Mouse (Mus musculus) heart, embryonic 14.5 days (tissue): ENCODE results near the gene Copz2. TPM values are rescaled to one million over a fixed set of nuclear protein-coding genes. Genes with fewer than 3 reads are reported as not detected.

Experiments used
- ATAC-seq: fragments of 200-750 bp; cut with Nextera tagmentation; 2 replicates; pipeline ENCODE4 v1.8.0; 2017; ENCODE audit warnings: low read depth, moderate TSS enrichment; ENCODE audit not compliant: insufficient number of reproducible peaks, insufficient read depth, low FRiP score
- H3K27ac ChIP-seq, 2 experiments: fragments of 200-500 bp in 1 of 2; fragments of 300-500 bp in 1 of 2; sonication (generic) in 1 of 2; replicated peaks in 1 of 2; 2 replicates each; pipeline ENCODE4 v1.5.1; 2012 to 2014; ENCODE audit warnings: low read depth in 2 of 2, low read length in 2 of 2, control low read depth in 1 of 2, mild to moderate bottlenecking in 1 of 2, mixed read lengths in 1 of 2; ENCODE audit not compliant: control insufficient read depth in 1 of 2, insufficient read depth in 1 of 2
- H3K27me3 ChIP-seq: fragments of 300-500 bp; sonication (generic); 2 replicates; pipeline ENCODE4 v1.6.1; 2014; ENCODE audit warnings: mild to moderate bottlenecking, low read length, control low read depth; ENCODE audit not compliant: control insufficient read depth, insufficient read depth
- H3K36me3 ChIP-seq: fragments of 300-500 bp; sonication (generic); 2 replicates; pipeline ENCODE4 v1.6.1; 2014; ENCODE audit warnings: mild to moderate bottlenecking, control low read depth, low read length, mixed read lengths; ENCODE audit not compliant: control insufficient read depth, insufficient read depth
- H3K4me1 ChIP-seq, 2 experiments: fragments of 200-500 bp in 1 of 2; fragments of 300-500 bp in 1 of 2; sonication (generic) in 1 of 2; 2 replicates each; pipeline ENCODE4 v1.6.1; 2012 to 2014; ENCODE audit warnings: low read length in 2 of 2, control low read depth in 1 of 2, mixed read lengths in 1 of 2; ENCODE audit not compliant: control insufficient read depth in 2 of 2, insufficient read depth in 2 of 2
- H3K4me2 ChIP-seq: fragments of 300-500 bp; sonication (generic); 2 replicates; pipeline ENCODE4 v1.6.1; 2014; ENCODE audit warnings: mild to moderate bottlenecking, low read length
- H3K4me3 ChIP-seq, 2 experiments: fragments of 200-500 bp in 1 of 2; fragments of 300-500 bp in 1 of 2; sonication (generic) in 1 of 2; 2 replicates each; pipeline ENCODE4 v1.5.1; 2012 to 2014; ENCODE audit warnings: low read length in 2 of 2, mild to moderate bottlenecking in 2 of 2, control low read depth in 1 of 2, low read depth in 1 of 2, moderate library complexity in 1 of 2; ENCODE audit not compliant: control insufficient read depth in 1 of 2, insufficient read depth in 1 of 2
- H3K9ac ChIP-seq: fragments of 300-500 bp; sonication (generic); 2 replicates; pipeline ENCODE4 v1.6.1; 2014; ENCODE audit warnings: mild to moderate bottlenecking, low read length
- H3K9me3 ChIP-seq: fragments of 300-500 bp; sonication (generic); 2 replicates; pipeline ENCODE4 v1.6.1; 2016; ENCODE audit warnings: low read length, control low read depth; ENCODE audit not compliant: control insufficient read depth
- WGBS: fragments of 180-500 bp; shearing (Covaris S2); extraction: QIAGEN DNeasy Blood & Tissue Kit; methylation state at CpG from one replicate; pipeline ENCODE4 v1.1.7; 2014; 5-methylcytosine and 5-hydroxymethylcytosine counted together
- polyA plus RNA-seq: library from polyadenylated mRNA; unstranded; fragments of >200 nt; fragmentation: Nextera tagmentation; extraction: Ambion mirVana; gene quantifications from 2 replicates; pipeline ENCODE4 v1.2.1, GENCODE M21; 2014

Gene Copz2
- polyA plus RNA-seq, 1 experiment from 2014 or later, result 141 TPM

GRCm38 (mm10) chr11:96823471-96823837 is 26.2 kb upstream of the Copz2 start:
- H3K4me3 ChIP-seq, result peak overlapping the region; percentile 44 to 67
- H3K27me3 ChIP-seq, result no peaks in the 10 kb centered on the region
- 17% methylated on average over 9 of the region's 13 CpGs for whole genome bisulfite sequencing
- H3K9me3 ChIP-seq, result no peaks in the 10 kb centered on the region
- ATAC-seq, result 0 out of 2 replicates have a peak, but pooled peaks have one; percentile 0
- peak overlapping the region in 1 of 2 experiments; percentile 99; a peak in 1 of 4 replicates for H3K27ac ChIP-seq
- peaks cover 40 to 60% of the 10 kb centered on the region in 2 experiments for H3K4me1 ChIP-seq
- peaks cover 64% of the 10 kb centered on the region for H3K36me3 ChIP-seq
- peak overlapping the region; percentile 98 for H3K4me2 ChIP-seq
- H3K9ac ChIP-seq, result peak overlapping the region; percentile 73

- no peaks in the 10 kb centered on the region for H3K27me3 ChIP-seq
- H3K4me3 ChIP-seq, result peak overlapping the region; percentile 44 to 67
- no peaks in the 10 kb centered on the region for H3K9me3 ChIP-seq
- peaks cover 57% of the 10 kb centered on the region for H3K36me3 ChIP-seq
- peak overlapping the region; percentile 73 for H3K9ac ChIP-seq
- peaks cover 40 to 60% of the 10 kb centered on the region in 2 experiments for H3K4me1 ChIP-seq
- WGBS, result under 1% methylated on average over 24 of the region's 26 CpGs
- peak; percentile 77 for ATAC-seq
- peak overlapping the region; percentile 98 for H3K4me2 ChIP-seq
- H3K27ac ChIP-seq, result peak overlapping the region; percentile 77 to 99
These were observed 25.5 kb upstream of the Copz2 start for GRCm38 (mm10) chr11:96823880-96824782.

- WGBS, result 19% methylated on average over 7 of the region's 7 CpGs
- Histone ChIP-seq H3K27me3 (no peaks in the 10 kb centered on the region), H3K4me3 (peak overlapping the region; percentile 7 to 67; a peak in 2 of 4 replicates), H3K27ac (peak overlapping the region; percentile 77 to 99), H3K9me3 (no peaks in the 10 kb centered on the region), H3K9ac (peak overlapping the region; percentile 92), H3K4me2 (peak overlapping the region; percentile 98), H3K36me3 (peaks cover 49% of the 10 kb centered on the region), H3K4me1 (peaks cover 40 to 60% of the 10 kb centered on the region in 2 experiments)
- peak; percentile 25 for ATAC-seq
These were observed 24.7 kb upstream of the Copz2 start for GRCm38 (mm10) chr11:96824783-96825495.

- Histone ChIP-seq H3K4me2 (peak overlapping the region; percentile 98), H3K9ac (peak overlapping the region; percentile 92), H3K27me3 (no peaks in the 10 kb centered on the region), H3K36me3 (peaks cover 34% of the 10 kb centered on the region), H3K4me3 (peak overlapping the region; percentile 2 to 67; a peak in 3 of 4 replicates), H3K27ac (peak overlapping the region; percentile 77 to 99), H3K4me1 (peaks cover 40 to 66% of the 10 kb centered on the region in 2 experiments), H3K9me3 (no peaks in the 10 kb centered on the region)
- no peak for ATAC-seq
- WGBS, result 68% methylated on average over 2 of the region's 2 CpGs
These were observed 23.2 kb upstream of the Copz2 start for GRCm38 (mm10) chr11:96826481-96826880.

- Histone ChIP-seq H3K4me1 (peaks cover 40 to 65% of the 10 kb centered on the region in 2 experiments), H3K4me2 (peak overlapping the region; percentile 98), H3K9me3 (no peaks in the 10 kb centered on the region), H3K9ac (peak overlapping the region; percentile 92), H3K27me3 (no peaks in the 10 kb centered on the region), H3K36me3 (peaks cover 28% of the 10 kb centered on the region), H3K4me3 (peak overlapping the region; percentile 34 to 67), H3K27ac (peak overlapping the region; percentile 55 to 99)
- WGBS, result 53% methylated on average over 12 of the region's 12 CpGs
- no peak for ATAC-seq
These were observed 22.5 kb upstream of the Copz2 start for GRCm38 (mm10) chr11:96827062-96827581.

GRCm38 (mm10) chr11:96827917-96828316 is 21.8 kb upstream of the Copz2 start:
- peaks cover 39 to 57% of the 10 kb centered on the region in 2 experiments for H3K4me1 ChIP-seq
- peak overlapping the region; percentile 98 for H3K4me2 ChIP-seq
- ATAC-seq, result no peak
- H3K36me3 ChIP-seq, result peaks cover 20% of the 10 kb centered on the region
- H3K27me3 ChIP-seq, result no peaks in the 10 kb centered on the region
- whole genome bisulfite sequencing, result 29% methylated on average over 9 of the region's 9 CpGs
- H3K9me3 ChIP-seq, result no peaks in the 10 kb centered on the region
- peak overlapping the region; percentile 34 to 67 for H3K4me3 ChIP-seq
- peak overlapping the region; percentile 55 to 99 for H3K27ac ChIP-seq
- H3K9ac ChIP-seq, result peak overlapping the region; percentile 92

- Histone ChIP-seq H3K36me3 (peaks cover 20% of the 10 kb centered on the region), H3K9ac (peak overlapping the region; percentile 92), H3K9me3 (no peaks in the 10 kb centered on the region), H3K4me3 (peak overlapping the region; percentile 67 to 79), H3K27me3 (no peaks in the 10 kb centered on the region), H3K4me1 (peaks cover 35 to 48% of the 10 kb centered on the region in 2 experiments), H3K4me2 (peak overlapping the region; percentile 98), H3K27ac (peak overlapping the region; percentile 99)
- 4% methylated on average over 10 of the region's 10 CpGs for WGBS
- ATAC-seq, result no peak
These were observed 20.8 kb upstream of the Copz2 start for GRCm38 (mm10) chr11:96828881-96829280.
